Mouse (Mus musculus): ENCODE data around the gene Efr3b.

The Efr3b gene

DNA sequence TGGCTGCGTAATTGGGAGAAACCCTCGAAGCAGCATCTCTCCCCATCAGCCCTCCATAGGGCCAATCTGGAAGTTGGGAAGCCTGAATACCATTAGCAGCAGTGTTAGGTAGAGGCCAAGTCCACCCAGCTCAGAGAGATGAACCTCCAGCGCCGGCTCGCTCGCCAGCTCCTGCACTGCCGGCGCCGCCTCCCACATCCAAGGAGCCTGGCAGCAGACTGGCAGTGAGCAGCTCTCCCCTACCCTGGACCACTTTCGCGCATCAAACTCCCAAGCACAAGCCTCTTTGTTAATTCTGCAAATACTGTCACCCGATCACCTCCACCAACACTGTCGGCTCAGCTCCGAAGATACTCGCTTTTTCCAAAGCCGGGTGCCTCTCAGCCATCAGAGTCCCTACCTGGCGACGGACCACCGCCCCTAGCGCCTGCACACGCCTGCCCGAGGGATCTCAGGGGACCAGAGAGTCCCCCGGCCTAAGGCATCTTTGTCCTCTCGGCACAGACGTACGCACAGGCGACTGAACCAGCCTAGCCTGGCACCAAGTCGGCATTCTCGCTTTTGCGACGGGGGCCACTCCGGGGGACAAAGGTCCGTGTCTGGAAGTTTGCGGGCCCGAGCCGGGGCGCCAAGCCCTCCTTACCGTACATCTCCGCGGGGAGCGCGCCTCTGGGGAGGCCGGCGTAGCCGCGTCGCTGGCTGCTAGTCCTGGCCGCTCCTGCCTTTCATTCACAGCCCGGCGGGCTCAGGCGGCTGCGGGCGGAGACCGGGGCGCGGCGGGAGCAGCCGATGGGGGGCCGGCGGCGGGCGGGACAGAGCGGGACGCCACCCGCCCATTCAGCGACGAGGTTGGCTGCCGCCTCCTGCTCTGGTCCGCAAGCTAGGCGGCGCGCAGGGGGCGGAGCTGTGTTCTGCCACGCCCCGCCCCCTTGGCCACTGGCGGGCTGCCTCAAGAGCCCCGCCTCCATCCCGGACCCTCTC lies at the start of gene Efr3b:
Gene Efr3b, minus strand, starts transcription at position 855 of the 981 bp plus-strand sequence.
- peak; percentile 80 for DNase-seq

DNA sequence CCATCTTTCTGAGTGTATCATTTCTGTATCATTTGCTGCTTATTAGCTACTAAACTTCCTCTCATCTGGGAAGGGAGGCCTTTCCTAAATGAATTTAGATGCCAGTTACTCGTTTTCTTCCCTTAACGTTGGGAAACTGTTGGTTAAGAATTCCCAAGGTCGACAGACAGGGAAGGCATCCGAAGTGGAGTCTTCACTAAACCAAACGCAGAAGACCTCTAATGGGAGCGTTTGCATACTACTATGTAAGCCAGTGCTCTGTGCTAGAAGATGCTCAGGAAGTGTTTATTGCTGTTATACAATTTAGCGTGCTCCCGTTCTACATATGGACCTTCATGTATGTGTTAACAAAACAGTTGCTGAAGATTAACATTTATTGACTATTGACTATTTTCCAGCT lies 44.7 kb upstream of the Efr3b start:
- DNase-seq = no peak

DNA sequence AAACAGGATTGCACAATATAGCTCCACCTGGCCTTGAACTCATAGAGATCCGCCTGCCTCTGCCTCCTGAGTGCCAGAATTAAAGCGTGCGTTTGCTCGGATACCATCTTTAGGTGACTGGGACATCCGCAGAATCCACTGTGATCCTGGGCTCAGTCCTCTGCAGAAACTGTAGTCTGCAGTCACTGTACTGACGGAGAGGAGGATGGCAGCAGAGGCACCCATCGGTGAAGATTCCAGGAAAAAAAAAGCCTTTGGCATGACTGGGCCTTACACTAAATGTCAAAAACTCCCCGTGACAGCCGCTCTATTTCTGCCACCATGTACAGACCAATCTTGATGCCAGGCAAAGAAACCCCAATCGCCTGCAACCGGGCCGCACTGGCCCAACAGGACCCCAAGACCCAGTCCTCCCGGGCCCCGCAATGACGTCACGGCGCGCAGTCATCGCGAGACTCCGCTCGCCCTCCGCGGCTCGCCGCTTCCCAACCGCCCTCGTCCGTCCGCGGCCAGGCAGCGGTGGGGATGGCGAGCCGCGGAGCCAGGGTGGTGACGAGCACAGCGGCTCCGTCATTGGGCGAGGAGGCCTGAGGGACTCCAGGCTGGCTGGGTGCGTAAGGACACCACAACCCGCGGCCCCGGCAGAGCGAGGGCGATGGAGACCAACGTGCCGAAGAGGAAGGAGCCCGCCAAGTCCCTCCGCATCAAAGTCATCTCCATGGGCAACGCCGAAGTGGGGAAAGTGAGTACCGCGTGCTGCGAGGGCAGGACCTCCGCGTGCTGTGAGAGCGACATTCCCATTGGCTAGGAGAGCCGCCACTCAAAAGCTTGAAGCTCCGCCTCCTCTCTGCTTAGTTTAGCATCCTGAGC lies 43.7 kb upstream of the Efr3b start, which contains the start of gene Dnajc27:
Gene Dnajc27, plus strand, starts transcription at position 452 of the 870 bp plus-strand sequence.
- DNase-seq = peak; percentile 96

DNA sequence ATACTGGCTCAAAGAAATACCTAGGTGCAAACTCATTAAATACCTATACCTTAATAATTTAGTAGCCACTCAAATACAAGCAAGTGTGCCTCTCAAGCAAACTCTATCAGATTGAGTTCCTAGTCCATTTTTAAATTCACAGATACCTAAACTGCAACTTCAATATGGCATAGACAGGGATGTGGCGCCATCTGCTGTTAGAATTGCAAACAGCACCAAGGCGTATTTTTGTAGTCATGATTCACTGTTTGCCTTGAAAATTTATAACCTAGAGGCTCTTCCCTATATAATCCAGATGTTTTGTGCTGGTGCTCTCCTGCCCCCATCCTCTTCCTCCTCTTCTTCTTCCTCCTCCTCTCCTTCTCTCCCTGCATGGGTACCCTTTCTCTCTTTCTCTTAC lies 41.6 kb upstream of the Efr3b start:
- DNase-seq = peak; percentile 84

- DNase-seq = no peak
These were observed 39.4 kb upstream of the Efr3b start for GRCm38 (mm10) chr12:4078069-4078468.

DNA sequence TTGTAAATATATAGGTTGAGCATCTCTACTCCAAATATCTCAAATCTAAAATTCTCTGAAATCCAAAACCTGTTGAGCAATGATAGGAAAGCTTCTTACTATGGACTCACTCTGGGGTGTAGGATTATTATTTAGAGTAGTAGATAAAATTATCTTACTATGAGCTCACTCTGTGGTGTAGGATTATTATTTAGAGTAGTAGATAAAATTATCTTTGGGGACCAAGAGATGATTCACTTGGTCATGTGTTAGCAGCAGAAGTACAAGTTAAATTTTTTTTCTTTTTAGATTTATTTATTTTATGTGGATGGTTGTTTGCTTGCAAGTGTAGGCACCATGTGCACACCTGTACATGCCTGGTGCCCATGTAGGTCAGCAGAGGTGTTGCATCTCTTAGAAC lies 37.7 kb upstream of the Efr3b start:
- DNase-seq = no peak

GRCm38 (mm10) chr12:4075407-4075806 lies 36.7 kb upstream of the Efr3b start:
- no peak for DNase-seq

DNA sequence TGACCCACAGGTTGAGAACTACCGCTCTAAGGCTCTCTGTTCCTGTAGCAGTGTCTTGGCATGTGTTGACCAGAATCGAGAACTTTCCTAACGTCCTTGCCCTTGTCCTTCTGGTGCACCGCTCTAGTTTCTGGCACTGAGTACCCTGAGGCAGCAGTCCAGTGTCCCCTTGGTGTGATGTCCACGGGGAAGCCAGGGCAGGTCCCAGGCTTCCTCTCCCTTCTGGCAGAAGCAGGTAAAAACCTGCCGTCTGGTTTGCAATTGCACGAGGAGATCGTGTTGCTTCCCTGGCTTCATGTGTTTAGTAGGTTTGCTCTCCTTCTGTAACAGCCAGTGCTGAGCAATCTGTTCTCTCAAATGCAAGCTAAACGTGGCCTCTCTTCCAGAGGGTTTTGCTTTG lies 33.0 kb upstream of the Efr3b start:
- DNase-seq = no peak

- DNase-seq = no peak
These were observed 29.8 kb upstream of the Efr3b start for GRCm38 (mm10) chr12:4068551-4068950.

DNA sequence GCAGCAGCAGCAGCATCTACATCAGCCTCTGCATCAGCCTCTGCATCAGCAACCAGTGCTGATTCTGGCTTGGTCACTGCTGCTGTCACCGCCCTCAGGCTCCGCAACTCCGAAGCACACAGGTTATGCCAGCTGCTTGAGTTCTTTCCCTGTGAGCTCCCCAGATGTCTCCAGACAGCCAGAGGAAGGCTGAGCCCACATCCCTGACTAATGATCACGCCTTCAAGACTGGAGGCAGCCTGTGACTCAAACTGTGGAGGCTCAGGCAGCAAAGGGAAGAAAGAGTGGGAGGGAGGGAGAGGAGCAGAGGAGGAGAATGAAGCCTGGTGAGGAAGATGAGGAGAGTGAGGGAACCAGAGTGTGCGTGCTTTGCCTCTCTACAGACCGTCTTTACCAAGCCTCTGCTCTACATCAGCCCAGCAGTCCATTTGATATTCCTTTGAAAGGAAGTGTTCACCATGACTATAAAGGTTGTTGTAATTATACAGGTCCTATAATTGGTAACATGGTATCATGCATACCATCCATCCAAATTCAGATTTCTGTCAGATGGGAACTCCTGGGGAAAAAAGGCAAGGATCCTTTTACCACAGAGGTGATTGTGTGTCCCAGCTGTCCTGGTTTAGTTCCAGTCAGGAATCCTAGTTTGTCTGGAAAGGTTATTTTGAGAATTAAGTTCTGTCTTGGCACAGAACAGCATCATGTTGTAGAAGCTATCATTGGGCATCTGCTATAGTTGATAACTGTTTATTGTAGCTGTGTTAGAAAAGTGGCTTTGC lies 28.2 kb upstream of the Efr3b start:
- no peak for DNase-seq

GRCm38 (mm10) chr12:4065944-4066343 lies 27.2 kb upstream of the Efr3b start:
- no peak for DNase-seq

- no peak for DNase-seq
These were observed 26.8 kb upstream of the Efr3b start for GRCm38 (mm10) chr12:4065498-4065897.

GRCm38 (mm10) chr12:4059683-4060082 lies 21.0 kb upstream of the Efr3b start:
- DNase-seq = no peak

- DNase-seq = peak; percentile 12
These were observed 19.6 kb upstream of the Efr3b start for GRCm38 (mm10) chr12:4058321-4058720.

GRCm38 (mm10) chr12:4054845-4055244 lies 16.1 kb upstream of the Efr3b start:
- no peak for DNase-seq

- no peak for DNase-seq
These were observed 14.9 kb upstream of the Efr3b start for GRCm38 (mm10) chr12:4053643-4054042.

- no peak for DNase-seq
These were observed 12.2 kb upstream of the Efr3b start for GRCm38 (mm10) chr12:4050861-4051425.

GRCm38 (mm10) chr12:4048031-4048430 lies 9.3 kb upstream of the Efr3b start:
- DNase-seq = no peak

DNA sequence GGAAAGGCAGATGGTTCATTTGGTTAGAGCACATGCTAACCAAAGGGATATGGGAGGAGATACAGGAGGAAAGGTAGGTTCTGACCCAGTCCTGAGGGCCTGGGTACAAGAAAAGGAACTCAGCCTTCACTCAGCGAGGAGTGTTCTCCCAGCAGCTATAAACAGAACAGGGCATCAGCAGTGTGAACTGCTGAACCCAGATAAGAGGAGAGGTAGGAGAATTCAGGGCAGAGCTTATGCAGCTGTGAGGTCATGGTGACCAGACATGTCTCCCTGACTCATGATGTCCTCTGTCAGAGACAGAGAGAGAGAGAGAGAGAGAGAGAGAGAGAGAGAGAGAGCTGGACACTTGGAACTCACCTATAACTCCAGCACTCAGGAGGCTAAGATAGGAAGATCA lies 7.3 kb upstream of the Efr3b start:
- no peak for DNase-seq

DNA sequence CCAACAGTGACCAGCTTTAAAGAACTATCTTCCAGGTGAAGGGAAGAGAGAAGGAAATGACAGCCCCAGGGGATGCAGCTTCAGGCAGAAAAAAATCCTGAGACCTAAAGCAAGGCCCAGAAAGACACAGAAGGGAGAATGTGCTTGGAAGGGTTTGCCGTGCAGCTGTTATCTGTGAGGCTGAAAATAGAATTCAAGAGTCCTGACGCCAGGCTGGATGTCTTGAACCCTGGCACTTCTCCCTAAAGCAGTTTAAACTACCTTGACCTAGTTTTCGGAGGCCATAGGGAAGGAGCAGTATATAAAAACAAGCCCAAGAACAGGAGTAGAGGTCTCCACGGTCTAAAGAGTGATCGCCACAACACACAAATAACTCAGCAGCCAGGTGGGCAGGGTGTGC lies 3.7 kb upstream of the Efr3b start:
- DNase-seq = no peak

- DNase-seq = no peak
These were observed 331 bp upstream of the Efr3b start for GRCm38 (mm10) chr12:4039046-4039445.

DNA sequence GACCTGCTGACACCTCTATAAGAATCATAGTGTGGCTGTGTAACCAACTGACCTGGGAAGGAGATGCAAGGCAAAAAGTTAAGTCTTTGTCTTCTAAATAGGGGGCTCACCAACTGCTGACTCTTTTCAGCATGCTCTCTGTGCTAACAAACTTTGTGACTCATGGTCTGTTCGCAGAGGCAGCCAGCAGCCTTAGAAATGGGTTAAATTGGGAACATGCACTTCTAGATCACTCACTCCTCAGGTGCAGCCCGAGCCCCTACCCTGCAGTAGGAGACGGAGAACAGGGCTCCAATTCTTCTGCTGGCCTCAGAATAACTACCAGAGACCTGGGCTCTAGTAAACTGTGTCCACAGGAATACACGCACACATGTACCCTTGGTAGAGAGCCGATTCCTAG lies 1.2 kb downstream of the Efr3b start:
- no peak for DNase-seq
